Mouse (Mus musculus) ES-Bruce4 (cell line): ENCODE results near the gene Ppie. TPM values are rescaled to one million over a fixed set of nuclear protein-coding genes. Genes with fewer than 3 reads are reported as not detected.

Experiments
- H3K27ac ChIP-seq: 2 replicates; pipeline ENCODE4 v1.5.1; 2012; ENCODE audit warnings: low read length, inconsistent platforms; ENCODE audit not compliant: insufficient read depth
- H3K27me3 ChIP-seq: 2 replicates; pipeline ENCODE4 v1.6.1; 2012; ENCODE audit warnings: mild to moderate bottlenecking, low read length, inconsistent platforms; ENCODE audit not compliant: control insufficient read depth, poor library complexity, insufficient read depth, severe bottlenecking
- H3K36me3 ChIP-seq: 2 replicates; pipeline ENCODE4 v1.6.1; 2012; ENCODE audit warnings: inconsistent platforms, mild to moderate bottlenecking, low read length, moderate library complexity; ENCODE audit not compliant: control insufficient read depth, poor library complexity, insufficient read depth, severe bottlenecking
- H3K4me1 ChIP-seq: one replicate; pipeline ENCODE4 v1.8.1; 2011; ENCODE audit warnings: low read length; ENCODE audit not compliant: control insufficient read depth, insufficient read depth
- H3K4me3 ChIP-seq: 2 replicates; pipeline ENCODE4 v1.5.1; 2011; ENCODE audit warnings: low read depth, mild to moderate bottlenecking, low read length
- H3K9ac ChIP-seq: 2 replicates; pipeline ENCODE4 v1.6.1; 2012; ENCODE audit warnings: low read depth, mild to moderate bottlenecking, inconsistent platforms; ENCODE audit not compliant: poor library complexity, severe bottlenecking
- H3K9me3 ChIP-seq: replicated peaks from 2 replicates; pipeline ENCODE4 v1.6.1; 2012; ENCODE audit warnings: mild to moderate bottlenecking, low read length, inconsistent platforms; ENCODE audit not compliant: control insufficient read depth, poor library complexity, insufficient read depth, severe bottlenecking
- CTCF ChIP-seq: IDR thresholded peaks from one replicate; pipeline ENCODE4 v1.8.1; 2011; ENCODE audit warnings: low read depth, low read length
- EP300 ChIP-seq: IDR thresholded peaks from 2 replicates; pipeline ENCODE4 v1.6.1; 2011; ENCODE audit warnings: low read depth, low read length; ENCODE audit not compliant: insufficient read depth
- POLR2A ChIP-seq: IDR thresholded peaks from one replicate; pipeline ENCODE4 v1.8.1; 2011; ENCODE audit warnings: low read length; ENCODE audit not compliant: insufficient read depth
- polyA plus RNA-seq: library from polyadenylated mRNA; stranded (reverse); fragments of >200 nt; gene quantifications from 2 replicates; pipeline ENCODE4 v1.2.4, GENCODE M21; 2011; ENCODE audit warnings: low read depth; ENCODE audit not compliant: missing spikeins, insufficient read depth, insufficient read length

Gene Ppie
- polyA plus RNA-seq, 1 experiment: 69.9 TPM

GRCm38 (mm10) chr4:123093869-123094268, 45.9 kb downstream of the Ppie start:
- Histone ChIP-seq H3K27me3 (no peaks in the 10 kb centered on the region), H3K36me3 (no peaks in the 10 kb centered on the region), H3K27ac (no peak overlapping the region), H3K4me1 (no peaks in the 10 kb centered on the region), H3K9me3 (no peaks in the 10 kb centered on the region), H3K9ac (0 out of 2 replicates have a peak overlapping the region, but pooled peaks have one; percentile 1), H3K4me3 (no peak overlapping the region)
- TF ChIP-seq POLR2A (no peak), EP300 (no peak), CTCF (no peak)

GRCm38 (mm10) chr4:123093064-123093776, 46.5 kb downstream of the Ppie start:
- Histone ChIP-seq H3K4me1 (no peaks in the 10 kb centered on the region), H3K27ac (peak overlapping the region; percentile 26; the same call in 1 of the 2 replicates), H3K9me3 (no peaks in the 10 kb centered on the region), H3K9ac (0 out of 2 replicates have a peak overlapping the region, but pooled peaks have one; percentile 1), H3K27me3 (no peaks in the 10 kb centered on the region), H3K36me3 (no peaks in the 10 kb centered on the region), H3K4me3 (0 out of 2 replicates have a peak overlapping the region, but pooled peaks have one; percentile 13)
- TF ChIP-seq POLR2A (no peak), CTCF (no peak), EP300 (no peak)

GRCm38 (mm10) chr4:123092621-123093020, 47.1 kb downstream of the Ppie start:
- Histone ChIP-seq H3K4me3 (no peak overlapping the region), H3K4me1 (no peaks in the 10 kb centered on the region), H3K9ac (no peak overlapping the region), H3K27me3 (no peaks in the 10 kb centered on the region), H3K9me3 (no peaks in the 10 kb centered on the region), H3K36me3 (no peaks in the 10 kb centered on the region), H3K27ac (peak overlapping the region; percentile 26; the same call in 1 of the 2 replicates)
- TF ChIP-seq POLR2A: no peak
- no peak for TF ChIP-seq EP300
- TF ChIP-seq CTCF: no peak

GRCm38 (mm10) chr4:123086381-123086780, 53.4 kb downstream of the Ppie start:
- no peak for TF ChIP-seq POLR2A
- no peak for TF ChIP-seq CTCF
- no peak for TF ChIP-seq EP300
- Histone ChIP-seq H3K9ac (no peak overlapping the region), H3K27me3 (no peaks in the 10 kb centered on the region), H3K36me3 (no peaks in the 10 kb centered on the region), H3K4me3 (no peak overlapping the region), H3K4me1 (no peaks in the 10 kb centered on the region), H3K27ac (no peak overlapping the region), H3K9me3 (no peaks in the 10 kb centered on the region; the same call in 1 of the 2 replicates)

GRCm38 (mm10) chr4:123085290-123085689, 54.5 kb downstream of the Ppie start:
- Histone ChIP-seq H3K27ac (no peak overlapping the region), H3K36me3 (no peaks in the 10 kb centered on the region), H3K9me3 (no peaks in the 10 kb centered on the region; the same call in 1 of the 2 replicates), H3K9ac (no peak overlapping the region), H3K4me1 (no peaks in the 10 kb centered on the region), H3K4me3 (no peak overlapping the region), H3K27me3 (no peaks in the 10 kb centered on the region)
- TF ChIP-seq POLR2A: no peak
- TF ChIP-seq EP300: no peak
- TF ChIP-seq CTCF: no peak

- TF ChIP-seq POLR2A (no peak), EP300 (no peak), CTCF (no peak)
- no peak overlapping the region for H3K27ac ChIP-seq
- no peak overlapping the region for H3K4me3 ChIP-seq
- no peaks in the 10 kb centered on the region for H3K36me3 ChIP-seq
- H3K9ac ChIP-seq: no peak overlapping the region
- no peaks in the 10 kb centered on the region; the same call in 1 of the 2 replicates for H3K9me3 ChIP-seq
- no peaks in the 10 kb centered on the region for H3K4me1 ChIP-seq
- no peaks in the 10 kb centered on the region for H3K27me3 ChIP-seq
Measured at GRCm38 (mm10) chr4:123083323-123083902, 56.3 kb downstream of the Ppie start.
